Mouse (Mus musculus): Measurements from ENCODE around the gene Atp2a2. TPM values are rescaled to one million over a fixed set of nuclear protein-coding genes. Genes with fewer than 3 reads are reported as not detected.
A peak's percentile ranks its signal among the peaks of the same experiment; 100 is the strongest.

Gene Atp2a2
- polyA plus RNA-seq, 1 experiment from 2014 or later, result 26.1 TPM

DNA sequence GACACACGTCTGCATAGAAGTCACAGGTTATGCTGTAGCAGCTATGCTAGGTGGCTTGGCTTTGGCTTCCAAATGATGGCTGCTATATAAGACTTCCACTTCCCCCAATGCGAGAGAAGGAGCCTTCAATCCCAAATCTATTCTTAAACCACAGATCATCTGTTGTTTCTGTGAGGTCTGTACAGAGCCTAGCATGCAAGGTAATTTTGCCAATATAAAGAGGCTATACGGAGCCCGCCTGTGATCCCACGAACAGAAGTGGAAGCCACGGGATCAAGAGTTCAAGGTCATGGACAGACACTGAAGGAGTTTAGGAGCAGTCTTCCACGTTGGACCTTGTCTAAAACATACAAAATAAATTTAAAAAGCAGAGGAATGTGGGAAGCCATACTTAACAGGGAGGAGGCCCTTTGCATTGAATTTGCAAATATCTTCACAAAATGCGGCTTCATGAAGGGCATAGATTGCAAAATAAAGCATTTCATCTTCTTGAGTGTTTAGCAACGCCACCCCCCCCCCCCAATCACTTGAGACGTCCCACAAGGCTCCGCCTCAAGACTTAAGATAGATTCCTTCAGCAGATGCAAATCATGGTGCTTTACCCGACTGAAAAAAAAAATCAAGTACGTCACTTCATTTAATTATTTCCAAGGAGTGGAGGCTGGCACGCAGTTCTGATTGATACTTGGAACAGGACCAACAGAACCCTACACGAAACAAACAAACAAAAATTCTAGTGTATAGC is 1.2 kb upstream of the Atp2a2 start:
- peak overlapping the region; percentile 90 for H3K4me3 ChIP-seq (ENCODE audit: low read depth, low read length)

GRCm38 (mm10) chr5:122501101-122502076 is 636 bp downstream of the Atp2a2 start:
- 0 out of 2 replicates have a peak, but pooled peaks cover 4% of the 10 kb centered on the region for H3K4me1 ChIP-seq (replicated peaks; ENCODE audit: control insufficient read depth, insufficient read depth, low read length)
- H3K27me3 ChIP-seq (replicated peaks; ENCODE audit: control insufficient read depth, insufficient read depth, low read length), result no peaks in the 10 kb centered on the region
- TF ChIP-seq CTCF (IDR thresholded peaks at IDR 0.05; ENCODE audit: low read depth), result no peak; the same call in 1 of the 2 replicates
- under 1% methylated on average over 89 of the region's 113 CpGs for WGBS
- peaks cover 4% of the 10 kb centered on the region; the same call in 1 of the 2 replicates for H3K36me3 ChIP-seq (ENCODE audit: control insufficient read depth, insufficient read depth)
- H3K4me2 ChIP-seq (replicated peaks; ENCODE audit: low read depth), result peak overlapping the region; percentile 82
- peak overlapping the region; percentile 90 for H3K4me3 ChIP-seq (ENCODE audit: low read depth, low read length)
- ATAC-seq, result peak; percentile 35
- H3K27ac ChIP-seq (ENCODE audit: low read depth, low read length), result peak overlapping the region; percentile 100
- H3K9me3 ChIP-seq (ENCODE audit: control insufficient read depth), result no peaks in the 10 kb centered on the region
- H3K9ac ChIP-seq (ENCODE audit: low read depth, low read length), result peak overlapping the region; percentile 97

More for the DNA sequence above, 1.2 kb upstream of the Atp2a2 start:
- no peak for TF ChIP-seq CTCF (IDR thresholded peaks at IDR 0.05; ENCODE audit: low read depth)
- ATAC-seq, result no peak
- 52% methylated on average over 15 of the region's 15 CpGs for WGBS
- Histone ChIP-seq H3K4me1 (replicated peaks; ENCODE audit: control insufficient read depth, insufficient read depth, low read length) (0 out of 2 replicates have a peak, but pooled peaks cover 3% of the 10 kb centered on the region), H3K27me3 (replicated peaks; ENCODE audit: control insufficient read depth, insufficient read depth, low read length) (no peaks in the 10 kb centered on the region), H3K9me3 (ENCODE audit: control insufficient read depth) (no peaks in the 10 kb centered on the region), H3K4me2 (replicated peaks; ENCODE audit: low read depth) (peak overlapping the region; percentile 82), H3K27ac (ENCODE audit: low read depth, low read length) (no peak overlapping the region; the same call in 1 of the 2 replicates), H3K36me3 (ENCODE audit: control insufficient read depth, insufficient read depth) (no peaks in the 10 kb centered on the region), H3K9ac (ENCODE audit: low read depth, low read length) (peak overlapping the region; percentile 97)

DNA sequence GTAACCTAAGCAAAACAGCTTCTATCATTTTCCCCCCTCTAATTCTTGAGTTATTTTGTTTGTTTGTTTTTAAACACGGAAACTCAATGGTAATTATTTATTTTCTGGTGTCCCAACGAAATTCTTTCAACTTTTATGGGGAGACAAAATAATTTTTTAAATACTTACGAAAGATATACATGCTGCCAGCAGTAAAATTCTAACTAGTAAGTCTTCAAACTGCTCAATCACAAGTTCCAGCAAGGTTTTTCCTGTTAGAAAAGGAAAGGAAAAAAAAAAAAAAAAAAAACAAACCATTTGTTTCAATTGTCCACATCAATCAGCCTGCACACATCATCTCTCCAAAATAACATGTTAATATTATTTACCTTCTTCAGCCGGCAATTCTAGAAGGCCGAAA is 1.5 kb downstream of the Atp2a2 start:
- TF ChIP-seq CTCF (IDR thresholded peaks at IDR 0.05; ENCODE audit: low read depth), result no peak
- peak overlapping the region; percentile 82 for H3K4me2 ChIP-seq (replicated peaks; ENCODE audit: low read depth)
- H3K27ac ChIP-seq (ENCODE audit: low read depth, low read length), result 0 out of 2 replicates have a peak overlapping the region, but pooled peaks have one; percentile 100
- H3K9me3 ChIP-seq (ENCODE audit: control insufficient read depth), result no peaks in the 10 kb centered on the region
- H3K4me3 ChIP-seq (ENCODE audit: low read depth, low read length), result peak overlapping the region; percentile 90
- 11% methylated on average over 5 of the region's 5 CpGs for WGBS
- H3K4me1 ChIP-seq (replicated peaks; ENCODE audit: control insufficient read depth, insufficient read depth, low read length), result 0 out of 2 replicates have a peak, but pooled peaks cover 4% of the 10 kb centered on the region
- peaks cover 10% of the 10 kb centered on the region; the same call in 1 of the 2 replicates for H3K36me3 ChIP-seq (ENCODE audit: control insufficient read depth, insufficient read depth)
- no peak for ATAC-seq
- peak overlapping the region; percentile 97; the same call in 1 of the 2 replicates for H3K9ac ChIP-seq (ENCODE audit: low read depth, low read length)
- H3K27me3 ChIP-seq (replicated peaks; ENCODE audit: control insufficient read depth, insufficient read depth, low read length), result no peaks in the 10 kb centered on the region

DNA sequence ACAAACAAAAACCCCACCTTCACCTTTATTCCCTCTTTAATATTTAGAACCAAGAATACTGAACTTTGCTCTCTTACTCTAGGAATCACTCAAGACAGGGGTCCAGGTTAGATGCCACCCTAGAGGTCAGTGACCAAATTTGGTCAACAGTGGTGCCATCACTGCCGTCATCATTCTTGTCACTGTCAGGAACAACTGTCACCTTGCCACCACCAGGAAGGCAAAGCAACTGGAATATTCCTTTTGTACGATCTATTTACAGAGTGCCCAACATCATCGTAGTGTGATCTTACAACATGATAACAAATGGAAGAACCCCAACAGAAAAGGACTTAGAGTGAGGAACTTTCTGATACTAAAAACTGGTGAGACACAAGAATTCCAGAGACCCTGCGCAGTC is 1.9 kb downstream of the Atp2a2 start:
- Histone ChIP-seq H3K9ac (ENCODE audit: low read depth, low read length) (0 out of 2 replicates have a peak overlapping the region, but pooled peaks have one; percentile 18), H3K9me3 (ENCODE audit: control insufficient read depth) (no peaks in the 10 kb centered on the region), H3K27me3 (replicated peaks; ENCODE audit: control insufficient read depth, insufficient read depth, low read length) (no peaks in the 10 kb centered on the region), H3K27ac (ENCODE audit: low read depth, low read length) (no peak overlapping the region), H3K4me2 (replicated peaks; ENCODE audit: low read depth) (peak overlapping the region; percentile 82), H3K36me3 (ENCODE audit: control insufficient read depth, insufficient read depth) (peaks cover 12% of the 10 kb centered on the region; the same call in 1 of the 2 replicates), H3K4me3 (ENCODE audit: low read depth, low read length) (peak overlapping the region; percentile 90), H3K4me1 (replicated peaks; ENCODE audit: control insufficient read depth, insufficient read depth, low read length) (0 out of 2 replicates have a peak, but pooled peaks cover 4% of the 10 kb centered on the region)
- WGBS, result 23% methylated on average over 4 of the region's 4 CpGs
- ATAC-seq, result no peak
- no peak for TF ChIP-seq CTCF (IDR thresholded peaks at IDR 0.05; ENCODE audit: low read depth)

DNA sequence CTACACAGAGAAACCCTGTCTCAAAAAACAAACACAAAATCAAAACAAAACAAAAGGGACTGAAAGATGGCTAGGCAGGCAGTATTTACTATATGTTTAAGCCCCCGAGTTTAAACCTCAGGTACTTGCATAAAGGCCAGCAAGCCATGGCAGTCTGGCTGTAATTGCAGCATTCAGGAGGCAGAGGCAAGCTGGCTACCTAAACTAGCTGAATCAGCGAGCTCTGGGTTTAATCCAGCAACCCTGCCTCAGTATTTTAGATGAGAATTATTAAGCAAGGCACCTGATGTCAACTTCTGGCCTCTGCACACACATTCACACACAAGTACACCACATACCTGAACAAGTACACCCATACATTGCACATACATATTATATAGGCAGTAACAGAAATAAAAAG is 4.0 kb downstream of the Atp2a2 start:
- WGBS, result 54% methylated on average over 2 of the region's 2 CpGs
- H3K4me1 ChIP-seq (replicated peaks; ENCODE audit: control insufficient read depth, insufficient read depth, low read length), result 0 out of 2 replicates have a peak, but pooled peaks cover 4% of the 10 kb centered on the region
- H3K9me3 ChIP-seq (ENCODE audit: control insufficient read depth), result no peaks in the 10 kb centered on the region
- H3K36me3 ChIP-seq (ENCODE audit: control insufficient read depth, insufficient read depth), result peaks cover 30% of the 10 kb centered on the region
- no peak overlapping the region for H3K9ac ChIP-seq (ENCODE audit: low read depth, low read length)
- no peaks in the 10 kb centered on the region for H3K27me3 ChIP-seq (replicated peaks; ENCODE audit: control insufficient read depth, insufficient read depth, low read length)
- no peak overlapping the region for H3K4me3 ChIP-seq (ENCODE audit: low read depth, low read length)
- ATAC-seq, result no peak
- no peak overlapping the region for H3K4me2 ChIP-seq (replicated peaks; ENCODE audit: low read depth)
- TF ChIP-seq CTCF (IDR thresholded peaks at IDR 0.05; ENCODE audit: low read depth), result no peak
- no peak overlapping the region for H3K27ac ChIP-seq (ENCODE audit: low read depth, low read length)
